Mouse (Mus musculus) kidney, adult 2 months (tissue): ENCODE measurements around the gene Bad.

Experiments
- CTCF ChIP-seq: fragments of 200-500 bp; conservative IDR thresholded peaks from 2 replicates; pipeline ENCODE4 v1.5.1; 2011; ENCODE audit warnings: low read depth, mild to moderate bottlenecking, control low read depth, low read length, moderate library complexity, mixed read lengths; ENCODE audit not compliant: insufficient read depth, insufficient read length
- POLR2A ChIP-seq: fragments of 200-500 bp; IDR thresholded peaks from one replicate; pipeline ENCODE4 v1.6.1; 2011; ENCODE audit warnings: low read depth, low read length, control low read depth

GRCm38 (mm10) chr19:6955424-6955823 lies 13.8 kb downstream of the Bad start:
- TF ChIP-seq POLR2A = no peak
- no peak for TF ChIP-seq CTCF
